Mouse (Mus musculus) spleen, adult 18-20 months (tissue): ENCODE data around the gene Shroom1.
"Not testable (repeated sequence)": the region's sequence is repeated elsewhere in the genome, so short reads cannot be mapped to it uniquely, and the experiment has no call there.

Source experiments
- DNase-seq, 2 experiments: peaks; one replicate each; pipeline ENCODE4 v3.0.0; 2022; ENCODE audit warnings: mixed read lengths in 2 of 2

The Shroom1 gene

DNA sequence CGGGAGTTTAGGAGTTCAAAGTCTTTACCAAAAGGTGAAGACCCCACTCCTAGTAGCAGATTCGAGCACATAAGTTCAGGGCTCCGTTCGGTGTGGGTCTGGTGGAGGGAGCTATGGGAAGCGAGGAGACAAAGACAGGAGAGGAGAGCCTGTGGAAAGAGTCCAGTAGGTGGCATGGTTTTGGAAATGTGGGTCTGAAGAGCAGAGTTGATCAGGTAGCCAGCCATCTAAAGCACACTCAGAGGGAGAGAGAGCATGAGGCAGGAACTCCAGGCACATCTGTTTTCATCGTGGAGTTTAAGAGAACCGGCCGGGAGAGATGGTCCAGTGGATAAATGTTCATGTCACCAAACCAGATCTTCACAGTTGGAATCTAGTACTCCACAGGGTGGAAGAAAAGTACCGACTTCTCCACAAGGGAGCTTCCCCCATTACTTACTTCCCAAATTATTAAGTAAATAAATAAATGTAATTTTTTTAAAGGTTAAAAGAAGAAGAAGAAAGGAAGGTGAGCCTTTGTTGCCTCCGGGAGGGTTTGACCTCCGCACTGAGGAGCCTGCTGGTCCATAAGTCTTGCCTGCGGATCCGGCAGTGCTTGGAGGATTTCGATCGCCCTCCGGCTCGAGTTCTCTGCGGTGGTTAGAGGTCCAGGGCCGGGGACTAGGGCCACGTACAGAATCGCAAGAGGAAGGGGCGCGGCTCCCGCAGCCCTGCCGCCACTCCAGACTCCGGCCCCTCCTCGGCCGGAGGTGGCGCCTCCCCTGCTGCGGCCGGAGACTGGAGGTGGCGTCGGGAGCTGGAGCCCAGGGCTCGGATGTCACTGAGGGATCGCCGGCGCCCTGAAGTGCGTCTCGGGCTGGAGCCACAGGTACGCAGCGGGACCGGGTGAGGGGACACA lies at the start of gene Shroom1, which contains the start of gene Gm10447:
Gene Shroom1, plus strand, starts transcription at position 732 of the 898 bp plus-strand sequence.
Gene Gm10447, minus strand, starts transcription at position 637 of the 898 bp plus-strand sequence.
- no peak for DNase-seq

GRCm38 (mm10) chr11:53411738-53412137 lies 45.3 kb upstream of the Shroom1 start:
- no peak for DNase-seq

DNA sequence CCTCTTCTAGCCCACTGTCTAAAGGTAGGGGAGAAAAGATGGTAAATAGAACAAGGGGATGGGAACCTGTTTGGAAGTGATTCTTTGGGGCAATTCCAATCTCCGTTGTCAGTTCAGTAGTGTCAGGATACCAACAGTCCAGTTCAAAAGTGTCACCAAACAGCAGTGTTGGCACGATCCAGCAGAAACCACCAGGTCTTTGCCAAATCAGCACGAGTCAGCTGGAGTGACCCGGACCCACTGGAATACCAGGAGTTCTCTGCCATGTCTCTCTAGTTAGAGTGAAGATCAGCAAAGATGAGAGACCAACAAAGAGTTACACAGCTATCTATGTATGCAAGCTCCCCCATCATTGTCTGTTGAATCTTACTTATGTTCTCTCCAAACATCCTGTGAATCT lies 43.1 kb upstream of the Shroom1 start:
- DNase-seq, result no peak

DNA sequence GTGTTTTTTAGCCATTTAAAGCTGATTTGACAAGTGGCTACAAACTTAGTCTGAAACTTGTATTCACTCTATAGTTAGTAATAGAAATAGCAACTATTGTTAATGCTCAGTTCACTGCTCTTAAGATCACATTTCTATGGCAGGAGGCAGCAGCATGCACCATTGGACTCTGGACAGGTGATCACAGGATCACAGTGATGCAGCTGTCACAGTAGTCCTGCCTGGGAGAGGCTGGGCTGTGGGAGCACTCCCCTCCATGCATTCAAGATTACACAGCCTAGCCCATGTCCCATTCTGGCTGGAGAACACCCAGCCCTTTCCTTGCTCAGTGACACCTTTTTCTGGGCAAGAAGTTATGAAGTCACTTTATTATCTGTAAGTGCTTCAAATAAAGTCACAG lies 39.0 kb upstream of the Shroom1 start:
- no peak for DNase-seq

DNA sequence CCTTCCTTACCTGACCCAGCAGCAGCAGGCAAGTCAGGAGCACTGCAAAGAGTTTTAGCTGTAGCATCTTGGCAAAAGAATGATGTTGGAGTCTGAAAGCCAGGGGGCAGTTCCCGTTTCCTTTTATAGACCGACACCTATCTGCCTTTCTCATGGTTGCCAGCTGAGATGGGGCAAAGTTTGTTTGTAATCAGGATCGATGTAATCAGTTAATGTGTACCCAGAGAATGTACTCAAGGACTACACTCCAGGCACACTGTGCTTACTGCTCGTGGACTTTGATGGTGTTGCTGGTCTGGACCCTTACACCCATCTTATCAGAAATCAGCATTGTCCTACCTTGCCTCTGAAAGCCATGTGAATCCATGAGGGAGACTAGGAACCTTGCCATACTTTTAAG lies 34.0 kb upstream of the Shroom1 start, which contains the start of gene Leap2:
Gene Leap2, minus strand, starts transcription at position 135 of the 400 bp plus-strand sequence.
- no peak for DNase-seq

- no peak for DNase-seq
These were observed 32.2 kb upstream of the Shroom1 start for GRCm38 (mm10) chr11:53424826-53425225.

DNA sequence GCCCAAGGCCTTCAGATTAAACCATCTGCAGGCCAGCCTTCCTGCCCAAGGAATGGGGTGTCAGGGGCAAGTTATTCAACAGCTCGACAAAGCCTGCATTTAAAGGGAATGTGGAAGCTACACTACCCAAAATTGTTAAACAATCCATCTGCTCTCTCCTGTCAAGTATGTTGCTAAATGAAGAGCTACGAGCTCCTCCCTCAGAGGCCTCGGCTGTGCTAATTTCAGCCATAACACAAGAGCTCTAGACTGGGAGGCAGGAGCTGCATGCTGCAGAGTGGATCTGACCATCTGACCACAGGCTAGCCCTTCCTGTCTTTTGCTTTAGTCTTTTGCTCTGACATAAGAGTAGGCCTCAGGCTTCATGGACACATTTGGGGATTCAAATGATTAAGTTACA lies 31.8 kb upstream of the Shroom1 start:
- no peak for DNase-seq

GRCm38 (mm10) chr11:53425711-53426255 lies 31.2 kb upstream of the Shroom1 start:
- DNase-seq, result no peak

DNA sequence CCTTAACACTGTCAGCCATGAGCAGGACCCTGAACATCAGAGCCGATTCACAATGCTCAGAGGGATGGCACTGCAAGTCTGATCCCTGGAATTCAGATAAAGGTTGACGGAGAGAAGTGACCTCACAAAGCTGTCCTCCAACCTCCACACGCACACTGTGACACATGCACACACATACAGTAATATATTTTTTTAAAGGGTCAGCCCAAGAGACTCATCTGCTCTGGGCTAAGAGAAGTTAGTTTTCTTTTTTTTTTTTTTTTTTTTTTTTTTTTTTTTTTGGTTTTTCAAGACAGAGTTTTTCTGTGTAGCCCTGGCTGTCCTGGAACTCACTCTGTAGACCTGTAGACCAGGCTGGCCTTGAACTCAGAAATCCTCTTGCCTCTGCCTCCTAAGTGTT lies 30.1 kb upstream of the Shroom1 start:
- DNase-seq, result not testable (repeated sequence)

DNA sequence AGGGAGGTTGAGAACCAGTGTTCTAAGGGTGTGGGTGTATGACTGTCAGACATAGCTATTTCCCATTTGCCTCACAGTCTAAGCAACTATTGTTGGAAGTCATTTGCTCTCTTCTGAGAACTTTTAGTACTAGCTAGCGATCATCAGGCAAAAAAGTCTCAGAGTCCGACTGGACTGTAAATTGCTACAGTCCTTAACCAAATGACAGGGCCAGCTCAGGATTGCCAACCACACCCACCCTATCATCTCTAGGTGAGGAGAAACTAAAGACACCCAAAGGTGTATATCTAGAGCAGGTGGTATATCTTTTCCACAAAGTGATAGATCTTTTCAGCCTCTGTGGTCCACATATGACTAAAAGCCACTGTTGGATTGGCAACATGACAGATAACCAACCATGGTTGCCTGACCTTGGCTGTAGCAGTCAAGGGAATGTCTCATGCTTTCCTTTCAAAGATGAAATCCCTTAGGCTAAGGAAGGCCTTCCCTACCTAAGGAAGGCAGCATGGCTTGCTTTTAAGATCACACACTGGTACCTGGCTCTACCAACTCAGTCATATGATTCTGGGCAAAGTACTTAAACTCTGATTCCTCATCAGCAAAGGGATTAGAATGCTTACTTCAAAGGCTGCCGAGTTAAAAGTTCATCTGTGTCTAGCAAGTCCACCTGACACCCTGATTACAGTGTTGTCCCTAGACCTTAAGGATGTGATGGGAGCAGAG lies 28.9 kb upstream of the Shroom1 start:
- DNase-seq, result no peak

DNA sequence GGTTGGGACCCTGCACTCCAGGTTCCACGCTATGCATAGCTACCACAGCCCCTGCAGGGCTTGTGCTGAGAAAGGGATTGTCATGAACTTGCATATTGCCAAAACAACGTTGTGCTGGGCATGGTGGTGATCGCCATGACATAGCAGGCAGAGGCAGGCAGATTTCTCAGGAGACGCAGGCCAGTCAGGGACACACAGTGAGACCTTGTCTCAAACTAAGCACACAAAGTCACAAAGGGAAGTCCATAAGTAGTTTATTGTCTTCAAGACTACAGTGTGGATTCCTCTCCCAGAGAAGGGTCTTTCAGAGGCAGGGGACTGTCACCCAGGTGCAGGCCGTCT lies 28.3 kb upstream of the Shroom1 start:
- DNase-seq, result no peak

DNA sequence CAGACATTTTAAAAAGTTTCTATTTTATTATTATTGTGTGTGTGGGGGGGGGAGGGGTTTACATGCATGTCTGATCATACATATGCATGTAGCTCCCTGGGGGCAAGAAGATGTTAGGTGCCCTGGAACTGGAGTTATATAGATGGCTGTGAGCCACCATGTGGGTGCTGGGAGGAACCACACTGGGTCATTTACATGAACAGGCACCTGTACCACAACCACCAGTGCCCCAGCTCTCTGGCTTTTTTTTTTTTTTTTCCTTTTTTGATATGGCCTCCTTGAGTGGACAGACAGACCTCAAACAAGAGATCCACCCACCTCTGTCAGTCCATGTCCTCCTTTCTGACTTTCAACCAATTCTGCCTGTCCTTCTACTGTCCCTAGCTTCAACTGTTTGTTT lies 27.8 kb upstream of the Shroom1 start:
- no peak for DNase-seq

DNA sequence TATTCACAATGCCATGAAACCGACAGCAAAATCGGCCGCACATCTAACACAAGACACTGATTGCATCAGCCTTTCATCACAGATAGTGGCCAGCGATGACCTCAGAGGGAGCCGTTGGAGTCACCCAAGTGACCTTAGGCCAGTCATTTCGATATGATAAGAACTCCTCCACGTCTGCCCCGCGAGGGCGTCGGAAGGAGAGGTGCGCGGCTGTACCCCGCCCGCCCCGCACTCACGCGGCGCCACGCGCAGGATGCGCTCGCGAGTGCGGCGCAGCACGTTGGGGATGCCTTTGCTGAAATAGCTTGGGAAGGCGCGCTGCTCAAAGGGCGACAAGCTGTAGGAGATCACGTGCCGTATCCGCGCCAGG lies 26.7 kb upstream of the Shroom1 start:
- no peak for DNase-seq

GRCm38 (mm10) chr11:53430670-53431346 lies 26.2 kb upstream of the Shroom1 start, which contains the start of the genes Uqcrq and Gdf9:
Gene Uqcrq, minus strand, starts transcription at chr11:53430831.
Gene Gdf9, plus strand, starts transcription at chr11:53431023.
- peak; percentile 97 to 99 for DNase-seq

GRCm38 (mm10) chr11:53431347-53432056 lies 25.5 kb upstream of the Shroom1 start:
- peak in 1 of 2 experiments; percentile 12 for DNase-seq

DNA sequence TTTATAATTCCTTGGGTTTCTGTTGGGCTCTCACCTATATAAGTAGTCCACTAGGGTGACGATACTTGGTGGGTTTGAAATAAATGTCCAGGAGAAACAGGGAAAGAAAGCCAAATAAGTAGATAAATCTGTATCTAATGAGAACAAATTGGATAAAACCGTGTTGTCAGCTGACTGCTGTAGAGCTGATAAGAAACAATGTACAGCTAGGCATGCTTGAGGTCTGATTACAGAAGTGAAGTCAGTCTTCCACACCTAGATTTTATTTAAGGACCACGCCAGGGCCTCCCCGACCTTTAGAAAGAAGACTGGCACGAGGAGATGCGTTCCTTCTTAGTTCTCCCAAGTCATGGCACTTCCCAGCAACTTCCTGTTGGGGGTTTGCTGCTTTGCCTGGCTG lies 23.9 kb upstream of the Shroom1 start:
- no peak for DNase-seq

DNA sequence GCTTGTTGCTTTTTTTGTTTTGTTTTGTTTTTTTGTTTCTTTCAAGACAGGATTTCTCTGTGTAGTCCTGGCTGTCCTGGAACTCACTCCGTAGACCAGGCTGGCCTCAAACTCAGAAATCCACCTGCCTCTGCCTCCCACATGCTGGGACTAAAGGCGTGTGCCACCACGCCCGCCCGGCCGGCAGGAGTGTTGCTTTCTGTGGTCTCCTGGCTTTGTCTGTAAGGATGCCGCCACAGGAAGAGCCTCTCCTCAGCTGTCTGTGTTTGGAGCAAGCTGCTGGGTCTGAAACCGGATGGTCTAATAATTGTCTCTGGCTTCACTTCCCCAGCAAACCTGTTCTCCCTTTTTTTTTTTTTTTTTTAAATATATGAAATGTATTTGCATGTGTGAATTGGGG lies 21.5 kb upstream of the Shroom1 start:
- no peak for DNase-seq

GRCm38 (mm10) chr11:53436338-53436737 lies 20.7 kb upstream of the Shroom1 start:
- DNase-seq, result no peak

DNA sequence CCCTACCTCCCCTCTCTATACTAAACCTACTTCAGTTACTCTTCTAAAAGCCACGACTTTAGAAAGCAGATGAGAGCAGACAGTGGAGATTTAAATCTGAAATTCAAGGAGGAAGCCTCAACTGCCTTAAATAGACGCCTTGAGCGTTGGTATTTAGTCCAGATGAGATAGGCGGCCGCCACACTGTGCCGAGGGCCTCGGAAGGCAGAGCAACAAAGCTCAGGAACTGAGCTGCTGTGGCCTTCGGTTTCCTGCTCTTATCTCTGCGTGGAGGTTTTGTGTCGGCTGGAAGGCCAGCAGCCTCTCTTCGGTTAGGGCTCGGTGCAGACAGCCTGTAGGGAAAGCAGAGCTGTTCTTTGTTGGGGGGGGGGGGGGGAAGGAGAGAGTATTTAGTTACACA lies 15.1 kb upstream of the Shroom1 start:
- no peak for DNase-seq

DNA sequence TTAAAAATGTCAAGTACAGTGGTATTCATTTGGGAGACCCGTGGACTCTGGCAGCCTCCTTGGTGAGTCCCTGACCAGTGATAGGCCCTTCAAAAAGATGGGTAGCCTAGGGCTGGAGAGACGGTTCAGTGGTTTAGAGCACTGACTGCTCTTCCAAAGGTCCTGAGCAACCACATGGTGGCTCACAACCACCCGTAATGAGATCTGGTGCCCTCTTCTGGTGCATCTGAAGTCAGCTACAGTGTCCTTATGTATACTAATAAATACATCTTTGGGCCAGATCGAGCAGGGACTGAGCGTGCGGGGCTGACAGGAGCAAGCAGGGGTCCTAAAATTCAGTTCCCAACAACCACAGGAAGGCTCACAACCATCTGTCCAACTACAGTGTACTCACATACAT lies 13.1 kb upstream of the Shroom1 start:
- DNase-seq, result peak in 1 of 2 experiments; percentile 24

DNA sequence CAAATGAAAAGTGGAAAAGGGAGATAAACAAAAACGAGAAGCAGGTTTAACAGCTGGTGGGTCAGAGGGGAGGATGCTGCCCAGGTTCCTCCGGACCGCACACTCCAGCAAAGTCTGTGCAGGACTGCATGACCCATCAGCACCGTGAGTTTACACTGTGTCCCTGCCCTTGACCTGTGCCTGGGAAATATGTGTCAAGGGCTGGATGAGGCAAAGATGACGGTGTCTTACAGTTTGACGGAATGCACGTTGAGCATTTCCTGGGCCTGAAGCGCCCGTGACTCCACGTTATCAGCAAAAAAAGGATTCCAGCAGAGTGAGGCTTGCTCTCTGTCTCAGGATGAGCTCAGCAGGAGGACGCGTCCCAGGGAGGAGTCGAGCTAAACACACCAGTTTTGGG lies 11.4 kb upstream of the Shroom1 start:
- no peak for DNase-seq

DNA sequence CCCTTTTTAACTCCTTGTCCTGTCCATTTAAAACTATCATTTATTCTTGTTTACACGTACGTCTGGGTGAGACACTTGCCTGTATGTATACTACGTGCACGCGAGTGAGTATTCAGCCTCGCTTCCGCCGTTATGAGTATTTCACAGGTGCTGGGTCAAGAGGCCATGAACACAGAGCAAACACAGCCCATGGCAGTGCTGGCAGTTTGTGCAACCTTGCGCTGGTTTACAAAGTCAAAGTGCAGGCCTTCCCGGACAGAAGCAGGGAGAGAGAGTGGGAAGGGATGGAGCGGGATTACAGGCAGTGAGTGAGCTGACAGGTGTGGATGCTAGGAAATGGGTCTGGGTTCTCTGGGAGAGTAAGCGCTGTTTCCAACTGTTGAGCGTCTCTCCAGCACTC lies 10.8 kb upstream of the Shroom1 start:
- no peak for DNase-seq
